Mouse (Mus musculus): ENCODE results near the gene Hmg20b.

Gene Hmg20b

GRCm38 (mm10) chr10:81354738-81355477 lies 4.6 kb upstream of the Hmg20b start:
- no peak for DNase-seq (ENCODE audit: low spot score)

GRCm38 (mm10) chr10:81351678-81352291 lies 1.5 kb upstream of the Hmg20b start:
- DNase-seq (ENCODE audit: low spot score): no peak

- no peak for DNase-seq (ENCODE audit: low spot score)
These were observed 324 bp downstream of the Hmg20b start for GRCm38 (mm10) chr10:81349961-81350350.

- DNase-seq (ENCODE audit: low spot score): no peak
These were observed 1.1 kb downstream of the Hmg20b start for GRCm38 (mm10) chr10:81349146-81349545.

GRCm38 (mm10) chr10:81346453-81347067 lies 3.7 kb downstream of the Hmg20b start:
- DNase-seq (ENCODE audit: low spot score): peak; percentile 67

GRCm38 (mm10) chr10:81345162-81345534 lies 5.1 kb downstream of the Hmg20b start:
- no peak for DNase-seq (ENCODE audit: low spot score)

GRCm38 (mm10) chr10:81344421-81345161 lies 5.7 kb downstream of the Hmg20b start:
- peak; percentile 51 for DNase-seq (ENCODE audit: low spot score)

GRCm38 (mm10) chr10:81342686-81343505 lies 7.4 kb downstream of the Hmg20b start, which contains the start of gene Gipc3:
Gene Gipc3, minus strand, starts transcription at chr10:81343266.
- DNase-seq (ENCODE audit: low spot score): peak; percentile 52

- DNase-seq (ENCODE audit: low spot score): peak; percentile 67
These were observed 8.8 kb downstream of the Hmg20b start for GRCm38 (mm10) chr10:81341333-81341949.

- DNase-seq (ENCODE audit: low spot score): no peak
These were observed 9.5 kb downstream of the Hmg20b start for GRCm38 (mm10) chr10:81340551-81341332.

GRCm38 (mm10) chr10:81336558-81336957 lies 13.7 kb downstream of the Hmg20b start:
- DNase-seq (ENCODE audit: low spot score): no peak

- no peak for DNase-seq (ENCODE audit: low spot score)
These were observed 14.6 kb downstream of the Hmg20b start for GRCm38 (mm10) chr10:81335393-81336340.

GRCm38 (mm10) chr10:81334324-81334723 lies 16.0 kb downstream of the Hmg20b start:
- no peak for DNase-seq (ENCODE audit: low spot score)

- DNase-seq (ENCODE audit: low spot score): no peak
These were observed 18.0 kb downstream of the Hmg20b start for GRCm38 (mm10) chr10:81332277-81332676.

GRCm38 (mm10) chr10:81330007-81330406 lies 20.3 kb downstream of the Hmg20b start:
- no peak for DNase-seq (ENCODE audit: low spot score)

GRCm38 (mm10) chr10:81329194-81329975 lies 20.9 kb downstream of the Hmg20b start:
- DNase-seq (ENCODE audit: low spot score): no peak

- DNase-seq (ENCODE audit: low spot score): peak; percentile 50
These were observed 21.9 kb downstream of the Hmg20b start, which contains the start of gene Tbxa2r for GRCm38 (mm10) chr10:81328386-81328785. Gene Tbxa2r, plus strand, starts transcription at chr10:81328731.

- DNase-seq (ENCODE audit: low spot score): no peak
These were observed 22.3 kb downstream of the Hmg20b start for GRCm38 (mm10) chr10:81327959-81328358.

Measured in ovary, postnatal 36 days (tissue).